Mouse (Mus musculus): ENCODE measurements at regions not wholly inside any gene's neighbourhood (a gene's known extent, or its start where the extent isn't known, plus 50 kb on each side); places are given as distances from the start of the nearest gene placed in this dataset.

DNA sequence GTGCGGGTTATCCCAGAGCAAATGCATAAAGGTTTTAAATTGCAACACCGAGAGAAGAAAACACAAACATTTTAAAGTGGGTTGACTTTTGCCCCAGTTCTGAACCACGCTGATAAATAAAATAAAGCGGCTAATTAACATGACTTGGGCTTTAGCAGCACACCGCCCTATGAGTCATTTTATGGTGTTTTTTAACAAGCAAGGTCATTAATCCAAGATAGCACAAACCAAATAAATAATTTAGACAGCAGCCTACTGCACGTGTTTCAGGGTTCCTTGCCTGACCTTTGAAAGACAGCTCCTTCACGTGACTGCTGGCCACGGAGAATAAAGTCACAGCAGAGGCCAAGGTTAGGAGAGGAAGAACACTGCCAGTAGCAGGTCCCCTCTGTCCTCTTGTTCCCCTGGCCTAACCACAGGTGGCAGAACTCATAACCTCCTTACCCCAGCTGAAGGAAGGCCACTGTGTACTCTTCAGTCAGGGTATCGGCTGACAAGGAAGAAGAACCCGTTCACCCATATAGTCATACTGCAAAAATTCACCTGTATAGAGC is 371.8 kb upstream of the Acvr2a start:
- no peaks in the 10 kb centered on the region for H3K79me2 ChIP-seq (ENCODE audit: control insufficient read depth, insufficient read depth)
- no peak overlapping the region for H3ac ChIP-seq (ENCODE audit: control insufficient read depth, insufficient read length)
- H3K4me2 ChIP-seq (ENCODE audit: low read depth): no peak overlapping the region
- H3K36me3 ChIP-seq (ENCODE audit: control insufficient read depth, insufficient read depth): no peaks in the 10 kb centered on the region
- H3K27me3 ChIP-seq (ENCODE audit: control insufficient read depth, insufficient read depth, insufficient read length): no peaks in the 10 kb centered on the region
- no peak overlapping the region for H3K4me3 ChIP-seq
- TF ChIP-seq USF1 (IDR thresholded peaks at IDR 0.05; ENCODE audit: low read depth): peak; percentile 77
- no peak for TF ChIP-seq MAX (IDR thresholded peaks at IDR 0.05; ENCODE audit: low read depth)

DNA sequence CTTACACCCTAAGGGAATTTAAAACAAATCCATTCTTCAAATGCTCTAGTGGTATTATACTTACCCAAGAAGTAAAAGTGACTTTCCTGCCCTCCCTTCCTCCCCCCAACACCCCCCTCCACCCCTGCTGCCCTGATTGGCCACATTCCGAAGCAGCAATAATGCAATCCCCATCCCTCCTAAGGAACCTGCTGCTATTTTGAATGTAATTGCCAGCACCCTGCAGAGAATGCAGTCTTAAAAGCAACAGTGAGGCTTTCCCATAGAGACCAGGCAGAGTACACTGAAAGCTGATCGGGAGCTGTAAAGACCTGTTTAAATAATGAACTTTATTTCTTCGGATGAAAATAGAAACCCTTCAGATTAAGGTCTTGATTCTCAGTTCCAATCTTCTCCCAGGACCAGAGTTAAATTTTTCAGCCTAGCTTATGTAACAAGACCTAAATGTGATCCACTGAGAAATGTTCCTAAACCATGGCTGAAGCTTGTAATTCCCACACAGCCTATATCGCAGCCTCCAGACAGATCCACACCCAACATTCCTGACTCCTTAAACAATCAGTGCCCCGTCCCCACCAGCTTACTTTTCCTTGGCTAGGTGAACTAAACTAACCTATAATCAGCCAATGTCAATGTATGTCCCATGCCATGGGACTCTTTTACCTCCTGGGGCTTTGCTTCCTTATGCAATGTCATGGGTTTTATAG is 367.9 kb upstream of the Acvr2a start:
- TF ChIP-seq MAX (IDR thresholded peaks at IDR 0.05; ENCODE audit: low read depth) (no peak), MYOD1 (IDR thresholded peaks at IDR 0.05; ENCODE audit: control insufficient read depth in 1 of 3, insufficient read length in 2 of 3, low read depth in 2 of 3) (no peak), CEBPB (IDR thresholded peaks at IDR 0.05; ENCODE audit: insufficient read depth, poor library complexity, severe bottlenecking) (no peak), MYOG (IDR thresholded peaks at IDR 0.05; ENCODE audit: control insufficient read depth in 1 of 3, insufficient read depth in 1 of 3, insufficient read length in 2 of 3, low read depth in 2 of 3) (no peak), USF1 (IDR thresholded peaks at IDR 0.05; ENCODE audit: low read depth) (no peak), POLR2A (IDR thresholded peaks at IDR 0.05; ENCODE audit: insufficient read length, low read depth) (no peak), REST (IDR thresholded peaks at IDR 0.05; ENCODE audit: insufficient read depth, insufficient read length) (no peak), SRF (IDR thresholded peaks at IDR 0.05; ENCODE audit: control insufficient read depth, insufficient read length, low read depth) (no peak), POLR2AphosphoS2 (IDR thresholded peaks at IDR 0.05; ENCODE audit: insufficient read length, low read depth) (no peak), E2F4 (IDR thresholded peaks at IDR 0.05; ENCODE audit: insufficient read depth) (no peak), TCF3 (IDR thresholded peaks at IDR 0.05; ENCODE audit: insufficient read length, low read depth) (no peak), TCF12 (IDR thresholded peaks at IDR 0.05; ENCODE audit: insufficient read depth, poor library complexity, severe bottlenecking) (no peak)
- Histone ChIP-seq H3K79me2 (ENCODE audit: control insufficient read depth, insufficient read depth) (no peaks in the 10 kb centered on the region), H3K36me3 (ENCODE audit: control insufficient read depth, insufficient read depth) (no peaks in the 10 kb centered on the region), H3K4me2 (ENCODE audit: low read depth) (no peak overlapping the region), H3ac (ENCODE audit: control insufficient read depth, insufficient read length) (no peak overlapping the region), H3K27me3 (ENCODE audit: control insufficient read depth, insufficient read depth, insufficient read length) (no peaks in the 10 kb centered on the region), H3K4me3 (no peak overlapping the region)

DNA sequence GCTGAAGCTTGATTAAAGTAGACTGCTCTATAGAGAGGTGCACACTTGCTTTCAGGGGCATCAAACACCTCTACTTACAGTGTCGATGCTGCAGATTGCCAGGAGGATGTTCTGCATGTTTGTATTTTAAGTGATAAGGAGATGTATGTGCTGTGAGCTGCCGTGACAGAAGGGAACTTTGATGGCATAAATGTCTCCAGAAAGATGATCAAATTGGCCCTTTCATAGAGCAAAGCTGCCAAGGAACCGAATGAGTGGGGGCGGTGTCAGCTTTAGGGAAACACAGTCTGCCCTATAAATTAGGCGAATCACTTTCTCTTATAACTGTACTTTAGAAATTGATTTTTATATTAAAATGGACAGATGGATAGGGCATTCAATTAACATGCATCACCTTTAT is 367.3 kb upstream of the Acvr2a start:
- no peak overlapping the region for H3K4me2 ChIP-seq (ENCODE audit: low read depth)
- no peaks in the 10 kb centered on the region for H3K27me3 ChIP-seq (ENCODE audit: control insufficient read depth, insufficient read depth, insufficient read length)
- TF ChIP-seq SRF (IDR thresholded peaks at IDR 0.05; ENCODE audit: control insufficient read depth, insufficient read length, low read depth): no peak
- no peak for TF ChIP-seq E2F4 (IDR thresholded peaks at IDR 0.05; ENCODE audit: insufficient read depth)
- no peak for TF ChIP-seq TCF3 (IDR thresholded peaks at IDR 0.05; ENCODE audit: insufficient read length, low read depth)
- TF ChIP-seq REST (IDR thresholded peaks at IDR 0.05; ENCODE audit: insufficient read depth, insufficient read length): no peak
- TF ChIP-seq MYOD1 (IDR thresholded peaks at IDR 0.05; ENCODE audit: control insufficient read depth in 1 of 3, insufficient read length in 2 of 3, low read depth in 2 of 3): no peak
- TF ChIP-seq TCF12 (IDR thresholded peaks at IDR 0.05; ENCODE audit: insufficient read depth, poor library complexity, severe bottlenecking): no peak
- no peak for TF ChIP-seq MAX (IDR thresholded peaks at IDR 0.05; ENCODE audit: low read depth)
- TF ChIP-seq POLR2A (IDR thresholded peaks at IDR 0.05; ENCODE audit: insufficient read length, low read depth): no peak
- TF ChIP-seq POLR2AphosphoS2 (IDR thresholded peaks at IDR 0.05; ENCODE audit: insufficient read length, low read depth): no peak
- TF ChIP-seq MYOG (IDR thresholded peaks at IDR 0.05; ENCODE audit: control insufficient read depth in 1 of 3, insufficient read depth in 1 of 3, insufficient read length in 2 of 3, low read depth in 2 of 3): no peak
- no peak for TF ChIP-seq CEBPB (IDR thresholded peaks at IDR 0.05; ENCODE audit: insufficient read depth, poor library complexity, severe bottlenecking)
- no peak for TF ChIP-seq USF1 (IDR thresholded peaks at IDR 0.05; ENCODE audit: low read depth)
- H3ac ChIP-seq (ENCODE audit: control insufficient read depth, insufficient read length): no peak overlapping the region
- no peak overlapping the region for H3K4me3 ChIP-seq
- H3K36me3 ChIP-seq (ENCODE audit: control insufficient read depth, insufficient read depth): no peaks in the 10 kb centered on the region
- no peaks in the 10 kb centered on the region for H3K79me2 ChIP-seq (ENCODE audit: control insufficient read depth, insufficient read depth)

DNA sequence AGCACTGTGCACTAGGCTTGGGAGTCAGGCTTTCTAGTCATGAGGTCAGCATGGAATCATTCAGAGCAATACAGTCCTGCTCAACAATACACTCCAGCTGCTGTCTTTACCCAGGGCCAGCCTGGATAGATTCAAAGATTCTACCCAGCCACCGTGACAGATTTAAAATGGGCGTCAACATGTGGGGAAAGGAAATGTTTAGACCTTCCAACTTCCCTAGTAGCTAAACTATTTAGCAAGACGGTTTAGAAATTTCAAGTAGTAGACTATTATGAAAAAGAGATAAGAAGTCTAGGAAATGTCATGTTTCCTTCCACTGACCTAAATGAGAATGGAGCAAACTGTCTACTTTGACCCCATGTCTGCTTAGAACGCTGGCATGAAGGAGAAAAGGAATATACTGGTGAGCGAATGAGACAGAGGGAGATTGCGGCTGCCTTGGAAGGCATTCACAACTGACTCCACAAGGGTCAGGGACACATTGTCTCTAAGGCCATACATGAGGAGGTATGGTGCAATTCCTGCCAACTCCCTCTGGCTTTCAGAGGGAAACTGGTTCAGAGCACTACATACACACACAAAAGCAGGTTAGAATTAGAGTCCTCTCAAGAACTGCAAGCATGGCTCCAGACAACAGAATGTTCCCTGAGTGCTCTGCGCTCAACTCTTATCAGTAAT is 364.6 kb upstream of the Acvr2a start:
- Histone ChIP-seq H3K36me3 (ENCODE audit: control insufficient read depth, insufficient read depth) (no peaks in the 10 kb centered on the region), H3K4me3 (no peak overlapping the region), H3K4me2 (ENCODE audit: low read depth) (no peak overlapping the region), H3ac (ENCODE audit: control insufficient read depth, insufficient read length) (no peak overlapping the region), H3K79me2 (ENCODE audit: control insufficient read depth, insufficient read depth) (no peaks in the 10 kb centered on the region), H3K27me3 (ENCODE audit: control insufficient read depth, insufficient read depth, insufficient read length) (no peaks in the 10 kb centered on the region)
- TF ChIP-seq TCF3 (IDR thresholded peaks at IDR 0.05; ENCODE audit: insufficient read length, low read depth): no peak
- no peak for TF ChIP-seq SRF (IDR thresholded peaks at IDR 0.05; ENCODE audit: control insufficient read depth, insufficient read length, low read depth)
- TF ChIP-seq REST (IDR thresholded peaks at IDR 0.05; ENCODE audit: insufficient read depth, insufficient read length): no peak
- TF ChIP-seq CEBPB (IDR thresholded peaks at IDR 0.05; ENCODE audit: insufficient read depth, poor library complexity, severe bottlenecking): no peak
- TF ChIP-seq POLR2AphosphoS2 (IDR thresholded peaks at IDR 0.05; ENCODE audit: insufficient read length, low read depth): no peak
- no peak for TF ChIP-seq TCF12 (IDR thresholded peaks at IDR 0.05; ENCODE audit: insufficient read depth, poor library complexity, severe bottlenecking)
- no peak for TF ChIP-seq MYOG (IDR thresholded peaks at IDR 0.05; ENCODE audit: control insufficient read depth in 1 of 3, insufficient read depth in 1 of 3, insufficient read length in 2 of 3, low read depth in 2 of 3)
- no peak for TF ChIP-seq USF1 (IDR thresholded peaks at IDR 0.05; ENCODE audit: low read depth)
- no peak for TF ChIP-seq MAX (IDR thresholded peaks at IDR 0.05; ENCODE audit: low read depth)
- TF ChIP-seq POLR2A (IDR thresholded peaks at IDR 0.05; ENCODE audit: insufficient read length, low read depth): no peak
- no peak for TF ChIP-seq E2F4 (IDR thresholded peaks at IDR 0.05; ENCODE audit: insufficient read depth)
- no peak for TF ChIP-seq MYOD1 (IDR thresholded peaks at IDR 0.05; ENCODE audit: control insufficient read depth in 1 of 3, insufficient read length in 2 of 3, low read depth in 2 of 3)

Data from myocyte (in vitro differentiated cells).